Mouse (Mus musculus): ENCODE data around the gene Acsl1. TPM values are rescaled to one million over a fixed set of nuclear protein-coding genes. Genes with fewer than 3 reads are reported as not detected.
A peak's percentile ranks its signal among the peaks of the same experiment; 100 is the strongest.

The Acsl1 gene
- polyA plus RNA-seq, 1 experiment from 2014 or later, result 24.8 TPM

DNA sequence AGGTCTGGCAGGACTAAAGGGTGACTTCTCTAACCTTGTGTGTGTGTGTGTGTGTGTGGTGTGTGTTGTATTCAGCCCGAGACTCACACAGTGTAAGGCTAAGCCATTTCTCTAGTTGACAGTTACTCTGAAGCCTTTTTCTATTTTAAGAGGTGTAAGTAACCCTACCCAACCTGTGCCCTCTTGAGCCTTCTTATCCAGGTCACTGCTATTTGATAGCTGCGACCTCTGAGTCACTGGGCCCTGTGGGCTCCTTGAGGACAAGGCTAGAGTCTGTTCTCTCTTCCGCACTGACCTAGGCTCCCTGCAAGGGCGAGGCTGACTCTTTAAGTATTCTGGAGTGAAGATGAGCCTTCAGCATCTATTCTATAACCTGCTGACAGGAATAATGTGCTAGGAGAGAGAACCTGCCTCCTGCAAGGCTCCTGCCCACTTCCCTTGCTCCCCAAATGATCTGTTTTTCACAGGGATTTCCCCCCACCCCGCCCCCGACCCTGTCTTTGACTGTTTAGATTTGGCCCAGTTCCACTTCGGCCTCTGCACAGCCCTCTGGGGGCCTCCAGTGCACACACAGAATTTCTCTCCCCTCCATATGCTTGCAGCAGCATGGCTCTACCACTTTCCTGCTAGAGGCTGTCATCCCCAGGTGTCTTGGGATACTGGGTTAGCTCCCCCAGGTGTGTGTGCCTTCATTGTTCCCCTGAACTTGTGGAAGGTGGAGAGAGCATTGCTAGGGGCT is 9.1 kb downstream of the Acsl1 start:
- Histone ChIP-seq H3K4me2 (ENCODE audit: low read length) (no peak overlapping the region), H3K27me3 (replicated peaks; ENCODE audit: control insufficient read depth, insufficient read depth, low read length) (no peaks in the 10 kb centered on the region), H3K4me1 (replicated peaks; ENCODE audit: control insufficient read depth, insufficient read depth, low read length) (peaks cover 12% of the 10 kb centered on the region; the same call in 1 of the 2 replicates), H3K27ac (ENCODE audit: low read depth) (peak overlapping the region; percentile 38; the same call in 1 of the 2 replicates), H3K4me3 (ENCODE audit: low read depth, low read length) (no peak overlapping the region), H3K36me3 (ENCODE audit: control insufficient read depth, insufficient read depth, low read length) (no peaks in the 10 kb centered on the region), H3K9me3 (ENCODE audit: control insufficient read depth, low read length) (no peaks in the 10 kb centered on the region), H3K9ac (ENCODE audit: low read length) (no peak overlapping the region)
- ATAC-seq (replicated peaks; ENCODE audit: low FRiP score, low TSS enrichment, low read depth) (0 out of 2 replicates have a peak, but pooled peaks have one; percentile 39), DNase-seq (ENCODE audit: low spot score) (no peak)
- 32% methylated on average over 7 of the region's 7 CpGs for WGBS

DNA sequence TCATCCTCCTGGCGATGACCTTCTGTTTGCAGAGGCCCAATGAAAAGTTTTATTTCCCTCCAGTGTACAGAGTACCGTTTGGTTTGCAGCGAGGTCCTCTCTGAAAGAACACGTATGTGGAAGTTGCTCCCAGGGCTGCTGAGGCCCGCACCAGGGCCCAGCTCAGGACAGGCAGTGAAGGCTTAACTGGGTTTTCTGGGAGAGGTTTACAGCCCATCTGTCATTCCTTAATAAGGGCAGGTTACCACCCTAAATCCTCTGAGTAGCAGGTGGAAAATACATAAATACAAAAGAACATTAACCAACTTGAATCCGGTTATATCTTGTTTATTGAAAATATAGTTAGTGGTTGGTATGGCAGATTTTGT is 9.7 kb downstream of the Acsl1 start:
- DNase-seq (ENCODE audit: low spot score) (no peak), ATAC-seq (replicated peaks; ENCODE audit: low FRiP score, low TSS enrichment, low read depth) (0 out of 2 replicates have a peak, but pooled peaks have one; percentile 58)
- no peak overlapping the region for H3K9ac ChIP-seq (ENCODE audit: low read length)
- H3K4me1 ChIP-seq (replicated peaks; ENCODE audit: control insufficient read depth, insufficient read depth, low read length), result peaks cover 12% of the 10 kb centered on the region; the same call in 1 of the 2 replicates
- H3K4me2 ChIP-seq (ENCODE audit: low read length), result no peak overlapping the region
- H3K4me3 ChIP-seq (ENCODE audit: low read depth, low read length), result no peak overlapping the region
- H3K27me3 ChIP-seq (replicated peaks; ENCODE audit: control insufficient read depth, insufficient read depth, low read length), result no peaks in the 10 kb centered on the region
- H3K9me3 ChIP-seq (ENCODE audit: control insufficient read depth, low read length), result no peaks in the 10 kb centered on the region
- H3K27ac ChIP-seq (ENCODE audit: low read depth), result peak overlapping the region; percentile 38; the same call in 1 of the 2 replicates
- 23% methylated on average over 6 of the region's 6 CpGs for WGBS
- no peaks in the 10 kb centered on the region for H3K36me3 ChIP-seq (ENCODE audit: control insufficient read depth, insufficient read depth, low read length)

DNA sequence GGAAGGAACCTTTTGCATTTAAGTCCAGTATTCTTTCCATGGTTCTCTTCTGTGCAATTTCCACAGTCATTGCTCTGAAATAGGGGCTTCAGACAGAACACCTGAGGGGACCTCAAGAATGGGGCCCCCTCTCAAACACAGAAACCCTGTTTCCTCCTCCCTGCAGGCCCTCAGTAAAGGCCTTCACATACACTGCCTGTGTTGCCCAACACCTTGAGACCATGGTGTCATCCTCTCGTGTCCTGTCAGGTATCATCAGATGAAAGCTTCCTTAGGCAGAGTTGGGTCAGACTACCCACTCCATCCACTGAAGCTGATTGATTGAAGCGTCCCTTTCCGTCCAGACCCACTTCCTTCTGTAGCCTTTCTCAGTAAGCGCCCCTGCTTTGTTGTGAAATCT is 11.9 kb downstream of the Acsl1 start:
- Histone ChIP-seq H3K9me3 (ENCODE audit: control insufficient read depth, low read length) (no peaks in the 10 kb centered on the region), H3K27me3 (replicated peaks; ENCODE audit: control insufficient read depth, insufficient read depth, low read length) (no peaks in the 10 kb centered on the region), H3K4me2 (ENCODE audit: low read length) (no peak overlapping the region), H3K27ac (ENCODE audit: low read depth) (no peak overlapping the region), H3K9ac (ENCODE audit: low read length) (no peak overlapping the region), H3K4me3 (ENCODE audit: low read depth, low read length) (no peak overlapping the region), H3K36me3 (ENCODE audit: control insufficient read depth, insufficient read depth, low read length) (no peaks in the 10 kb centered on the region), H3K4me1 (replicated peaks; ENCODE audit: control insufficient read depth, insufficient read depth, low read length) (peaks cover 12% of the 10 kb centered on the region; the same call in 1 of the 2 replicates)
- ATAC-seq (replicated peaks; ENCODE audit: low FRiP score, low TSS enrichment, low read depth), result no peak
- 83% methylated on average over 4 of the region's 4 CpGs for WGBS
- no peak for DNase-seq (ENCODE audit: low spot score)

DNA sequence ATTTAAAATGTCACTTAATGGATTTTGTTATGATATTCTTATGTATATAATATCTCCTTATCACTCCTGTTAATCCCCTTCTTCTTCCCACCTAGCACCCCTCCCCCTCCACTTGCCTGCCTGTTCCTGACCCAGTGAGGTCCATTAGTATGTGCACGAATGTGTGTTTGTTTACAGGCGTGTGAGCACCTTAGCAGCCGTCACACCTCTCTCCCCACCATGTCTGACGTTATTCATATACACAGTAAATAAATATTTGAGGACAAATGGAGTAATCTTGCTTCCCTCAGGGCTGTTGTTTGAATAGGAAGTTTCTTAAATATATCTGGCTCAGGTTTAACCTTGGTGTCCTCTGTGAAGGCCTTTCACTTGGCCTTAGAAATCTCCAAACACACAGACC is 12.4 kb downstream of the Acsl1 start:
- ATAC-seq (replicated peaks; ENCODE audit: low FRiP score, low TSS enrichment, low read depth), result no peak
- no peak overlapping the region for H3K27ac ChIP-seq (ENCODE audit: low read depth)
- DNase-seq (ENCODE audit: low spot score), result no peak
- peaks cover 16% of the 10 kb centered on the region; the same call in 1 of the 2 replicates for H3K4me1 ChIP-seq (replicated peaks; ENCODE audit: control insufficient read depth, insufficient read depth, low read length)
- no peaks in the 10 kb centered on the region for H3K27me3 ChIP-seq (replicated peaks; ENCODE audit: control insufficient read depth, insufficient read depth, low read length)
- H3K9ac ChIP-seq (ENCODE audit: low read length), result no peak overlapping the region
- H3K4me2 ChIP-seq (ENCODE audit: low read length), result no peak overlapping the region
- no peaks in the 10 kb centered on the region for H3K9me3 ChIP-seq (ENCODE audit: control insufficient read depth, low read length)
- 40% methylated on average over 4 of the region's 4 CpGs for WGBS
- no peaks in the 10 kb centered on the region for H3K36me3 ChIP-seq (ENCODE audit: control insufficient read depth, insufficient read depth, low read length)
- no peak overlapping the region for H3K4me3 ChIP-seq (ENCODE audit: low read depth, low read length)

DNA sequence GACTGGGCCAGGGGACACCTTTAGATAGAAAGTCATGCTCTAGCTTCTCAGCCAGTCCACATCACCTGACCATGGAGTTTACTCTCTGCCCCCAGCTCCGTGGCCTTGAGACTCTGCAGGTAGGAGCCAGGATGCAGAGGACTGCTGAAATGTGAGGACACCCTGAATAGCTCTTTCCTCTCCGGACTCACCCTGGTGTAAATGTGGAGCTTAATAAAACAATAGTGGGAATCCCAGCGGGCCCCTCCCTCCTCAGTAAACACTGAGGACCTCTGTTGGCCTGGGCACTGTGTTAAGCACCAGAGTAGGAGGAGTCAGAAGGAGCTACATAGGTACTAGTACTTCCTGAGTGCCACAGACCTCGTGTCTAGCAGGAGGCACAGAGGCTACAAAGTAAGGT is 13.2 kb downstream of the Acsl1 start:
- no peaks in the 10 kb centered on the region for H3K36me3 ChIP-seq (ENCODE audit: control insufficient read depth, insufficient read depth, low read length)
- 41% methylated on average over 4 of the region's 4 CpGs for WGBS
- DNase-seq (ENCODE audit: low spot score) (no peak), ATAC-seq (replicated peaks; ENCODE audit: low FRiP score, low TSS enrichment, low read depth) (peak; percentile 74; the same call in 1 of the 2 replicates)
- no peak overlapping the region for H3K4me2 ChIP-seq (ENCODE audit: low read length)
- no peak overlapping the region for H3K4me3 ChIP-seq (ENCODE audit: low read depth, low read length)
- H3K9me3 ChIP-seq (ENCODE audit: control insufficient read depth, low read length), result no peaks in the 10 kb centered on the region
- no peaks in the 10 kb centered on the region for H3K27me3 ChIP-seq (replicated peaks; ENCODE audit: control insufficient read depth, insufficient read depth, low read length)
- H3K27ac ChIP-seq (ENCODE audit: low read depth), result 0 out of 2 replicates have a peak overlapping the region, but pooled peaks have one; percentile 4
- H3K4me1 ChIP-seq (replicated peaks; ENCODE audit: control insufficient read depth, insufficient read depth, low read length), result peaks cover 16% of the 10 kb centered on the region; the same call in 1 of the 2 replicates
- H3K9ac ChIP-seq (ENCODE audit: low read length), result no peak overlapping the region

DNA sequence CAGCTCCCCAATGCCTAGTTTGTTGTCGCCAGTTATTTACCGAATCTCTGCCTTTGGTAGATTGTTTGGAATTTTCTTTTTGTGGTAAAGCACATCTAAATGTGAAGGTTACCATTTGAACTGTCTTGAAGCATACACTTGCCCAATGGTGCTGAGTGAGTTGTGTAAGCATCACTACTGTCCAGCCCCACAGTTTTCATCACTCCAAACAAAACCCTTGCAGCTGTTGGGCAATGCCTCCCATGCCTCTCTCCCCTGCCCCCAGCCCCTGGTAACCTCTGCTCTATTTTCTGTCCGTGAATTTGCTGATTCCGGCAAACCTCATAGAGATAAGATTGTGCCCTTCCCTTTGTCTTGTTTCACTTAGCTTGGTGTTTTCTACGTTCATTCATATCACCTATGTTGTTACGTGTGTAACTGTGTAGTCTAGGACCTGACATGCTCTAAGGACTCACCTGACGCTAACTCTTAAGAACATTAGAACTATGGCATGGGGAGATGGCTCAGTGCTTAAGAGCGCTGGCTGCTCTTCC is 14.2 kb downstream of the Acsl1 start:
- no peak overlapping the region for H3K4me2 ChIP-seq (ENCODE audit: low read length)
- no peak overlapping the region for H3K27ac ChIP-seq (ENCODE audit: low read depth)
- ATAC-seq (replicated peaks; ENCODE audit: low FRiP score, low TSS enrichment, low read depth), result no peak
- no peak overlapping the region for H3K9ac ChIP-seq (ENCODE audit: low read length)
- H3K27me3 ChIP-seq (replicated peaks; ENCODE audit: control insufficient read depth, insufficient read depth, low read length), result no peaks in the 10 kb centered on the region
- WGBS, result 90% methylated on average over 8 of the region's 8 CpGs
- no peak overlapping the region for H3K4me3 ChIP-seq (ENCODE audit: low read depth, low read length)
- peaks cover 12% of the 10 kb centered on the region; the same call in 1 of the 2 replicates for H3K4me1 ChIP-seq (replicated peaks; ENCODE audit: control insufficient read depth, insufficient read depth, low read length)
- H3K9me3 ChIP-seq (ENCODE audit: control insufficient read depth, low read length), result no peaks in the 10 kb centered on the region
- no peaks in the 10 kb centered on the region for H3K36me3 ChIP-seq (ENCODE audit: control insufficient read depth, insufficient read depth, low read length)
- no peak for DNase-seq (ENCODE audit: low spot score)

DNA sequence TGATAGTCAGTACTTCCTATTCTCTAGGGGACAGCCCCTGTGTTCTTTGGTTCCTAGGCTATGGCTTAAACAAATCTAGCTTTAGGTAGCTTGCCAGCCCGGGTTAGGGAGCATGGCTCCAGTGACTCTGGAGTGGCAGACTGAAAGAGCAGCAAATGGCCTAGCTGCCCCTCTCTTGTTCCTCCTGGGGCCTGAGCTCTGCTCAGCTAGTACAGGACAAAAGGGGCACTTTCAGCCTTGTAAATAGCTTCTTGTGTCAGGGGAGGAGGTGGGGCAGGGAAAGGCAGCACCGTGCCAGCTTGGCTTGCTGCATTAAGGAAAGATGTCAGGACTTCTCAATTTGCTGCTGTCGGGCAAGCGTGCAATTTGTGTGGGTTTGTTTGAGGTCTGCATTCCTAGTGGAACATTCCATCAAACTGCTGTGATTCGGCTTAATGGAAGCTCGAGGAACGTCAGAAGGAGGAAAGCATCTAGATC is 17.3 kb downstream of the Acsl1 start:
- Histone ChIP-seq H3K9ac (ENCODE audit: low read length) (no peak overlapping the region), H3K4me2 (ENCODE audit: low read length) (no peak overlapping the region), H3K36me3 (ENCODE audit: control insufficient read depth, insufficient read depth, low read length) (no peaks in the 10 kb centered on the region), H3K9me3 (ENCODE audit: control insufficient read depth, low read length) (no peaks in the 10 kb centered on the region), H3K4me1 (replicated peaks; ENCODE audit: control insufficient read depth, insufficient read depth, low read length) (peaks cover 4% of the 10 kb centered on the region; the same call in 1 of the 2 replicates), H3K4me3 (ENCODE audit: low read depth, low read length) (no peak overlapping the region), H3K27me3 (replicated peaks; ENCODE audit: control insufficient read depth, insufficient read depth, low read length) (no peaks in the 10 kb centered on the region), H3K27ac (ENCODE audit: low read depth) (no peak overlapping the region)
- DNase-seq (ENCODE audit: low spot score) (no peak), ATAC-seq (replicated peaks; ENCODE audit: low FRiP score, low TSS enrichment, low read depth) (no peak)
- WGBS, result 30% methylated on average over 7 of the region's 7 CpGs

DNA sequence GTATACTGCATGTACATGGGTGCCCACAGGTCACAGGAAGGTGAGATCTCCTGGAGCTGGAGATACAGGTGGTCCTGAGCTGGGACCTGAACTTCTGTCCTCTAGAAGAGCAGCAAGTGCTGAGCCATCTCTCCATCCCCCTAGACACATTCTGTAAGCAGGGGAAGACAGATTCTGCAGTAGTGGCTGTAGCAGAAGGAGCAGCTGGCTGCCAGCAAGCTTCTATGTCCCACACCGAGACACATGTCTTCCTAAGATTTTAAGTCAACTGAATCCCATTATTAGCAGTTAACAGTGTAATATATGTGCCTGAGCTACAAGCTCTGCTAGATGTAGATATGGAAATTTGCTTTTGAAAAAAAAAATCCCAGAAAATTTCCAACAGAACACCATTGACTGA is 18.4 kb downstream of the Acsl1 start:
- WGBS, result 85% methylated on average over 1 of the region's 1 CpGs
- Histone ChIP-seq H3K4me3 (ENCODE audit: low read depth, low read length) (no peak overlapping the region), H3K27me3 (replicated peaks; ENCODE audit: control insufficient read depth, insufficient read depth, low read length) (no peaks in the 10 kb centered on the region), H3K9me3 (ENCODE audit: control insufficient read depth, low read length) (no peaks in the 10 kb centered on the region), H3K36me3 (ENCODE audit: control insufficient read depth, insufficient read depth, low read length) (no peaks in the 10 kb centered on the region), H3K4me2 (ENCODE audit: low read length) (no peak overlapping the region), H3K4me1 (replicated peaks; ENCODE audit: control insufficient read depth, insufficient read depth, low read length) (peaks cover 4% of the 10 kb centered on the region; the same call in 1 of the 2 replicates), H3K27ac (ENCODE audit: low read depth) (no peak overlapping the region), H3K9ac (ENCODE audit: low read length) (no peak overlapping the region)
- ATAC-seq (replicated peaks; ENCODE audit: low FRiP score, low TSS enrichment, low read depth), result no peak
- no peak for DNase-seq (ENCODE audit: low spot score)
